In the genomic region with DNA sequence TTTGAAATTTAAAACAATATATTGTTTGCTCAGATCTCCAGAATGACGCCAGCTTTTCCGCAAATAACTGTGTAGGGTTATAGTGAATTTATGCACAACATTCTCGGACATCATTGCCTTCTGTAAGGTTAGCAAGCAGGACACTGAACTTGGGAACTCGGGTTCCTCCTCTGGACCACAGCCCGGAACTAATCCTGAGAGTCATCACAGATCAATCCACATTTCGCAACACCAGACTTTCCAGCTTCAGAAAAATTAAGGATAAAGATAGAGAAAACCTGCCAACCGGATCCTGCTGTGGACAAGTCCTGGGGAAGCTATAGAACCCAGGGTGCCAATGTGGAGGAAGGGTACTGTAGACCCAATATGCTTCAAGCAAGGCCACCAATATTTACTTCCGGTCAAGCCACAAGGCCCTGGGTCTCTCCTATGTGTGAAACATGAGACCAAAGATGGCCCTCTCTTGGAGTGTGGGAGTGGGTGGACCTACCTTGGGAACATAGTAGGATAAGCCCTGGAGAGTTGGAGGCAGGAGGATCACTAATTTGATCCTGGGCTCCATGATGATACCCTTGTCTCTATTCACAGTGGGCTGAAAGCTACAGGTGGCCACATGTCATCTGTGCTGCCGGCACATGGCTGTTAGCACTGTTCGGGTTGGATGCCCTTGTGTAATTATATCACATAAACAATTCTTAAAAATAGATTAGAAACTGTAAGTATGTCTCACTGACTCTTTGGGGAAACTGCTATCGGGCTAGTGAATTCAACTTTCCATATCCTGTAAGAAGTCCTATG, we compare ENCODE assay signal across 12 mouse cellular contexts.
"Had no signal": no experiment of that assay in that cellular context is flagged by ENCODE, and none has a peak within 500 bp of the region (broad histone marks: within the 10 kb centered on the region; RNA-seq: fewer than 3 reads in every experiment).

No protein-coding gene starts in this region.

- H3K27ac ChIP-seq: limb, embryonic 12.5 days; midbrain, embryonic 12.5 days; neural tube, embryonic 13.5 days had no signal

- H3K36me3 ChIP-seq: limb, embryonic 12.5 days; midbrain, embryonic 12.5 days; neural tube, embryonic 13.5 days had no signal

- H3K27me3 ChIP-seq: limb, embryonic 12.5 days; neural tube, embryonic 13.5 days had no signal

- DNase-seq: kidney, adult 8-10 months; kidney, postnatal 25 days; layer of hippocampus, adult 9-11 months; layer of hippocampus, postnatal 36 days; liver; right cerebral cortex, postnatal 14 days; thymus, postnatal 14 days had no signal

- H3K9ac ChIP-seq: limb, embryonic 12.5 days; midbrain, embryonic 12.5 days; neural tube, embryonic 13.5 days had no signal

- H3K4me3 ChIP-seq: limb, embryonic 12.5 days; midbrain, embryonic 12.5 days; neural tube, embryonic 13.5 days had no signal

- H3K9me3 ChIP-seq: limb, embryonic 12.5 days; midbrain, embryonic 12.5 days; neural tube, embryonic 13.5 days had no signal

- H3K4me2 ChIP-seq: limb, embryonic 12.5 days; midbrain, embryonic 12.5 days; neural tube, embryonic 13.5 days had no signal

- ATAC-seq: intestine, postnatal 0 days; midbrain, embryonic 16.5 days had no signal
